Mouse (Mus musculus) neural tube, embryonic 12.5 days (tissue): Measurements from ENCODE around the gene Por. TPM values are rescaled to one million over a fixed set of nuclear protein-coding genes. Genes with fewer than 3 reads are reported as not detected.

Experiments used
- ATAC-seq: fragments of 200-750 bp; cut with Nextera tagmentation; 2 replicates; pipeline ENCODE4 v1.8.0; 2017; ENCODE audit warnings: low read depth, mild to moderate bottlenecking, moderate TSS enrichment, moderate library complexity; ENCODE audit not compliant: low FRiP score
- H3K27ac ChIP-seq: fragments of 300-500 bp; sonication (generic); 2 replicates; pipeline ENCODE4 v1.5.1; 2016
- H3K27me3 ChIP-seq: fragments of 300-500 bp; sonication (generic); replicated peaks from 2 replicates; pipeline ENCODE4 v1.6.1; 2016; ENCODE audit warnings: mild to moderate bottlenecking
- H3K36me3 ChIP-seq: fragments of 300-500 bp; sonication (generic); 2 replicates; pipeline ENCODE4 v1.6.1; 2016; ENCODE audit warnings: mild to moderate bottlenecking
- H3K4me1 ChIP-seq: fragments of 300-500 bp; sonication (generic); 2 replicates; pipeline ENCODE4 v1.6.1; 2016
- H3K4me2 ChIP-seq: fragments of 300-500 bp; sonication (generic); replicated peaks from 2 replicates; pipeline ENCODE4 v1.6.1; 2016; ENCODE audit warnings: mild to moderate bottlenecking
- H3K4me3 ChIP-seq: fragments of 300-500 bp; sonication (generic); 2 replicates; pipeline ENCODE4 v1.5.1; 2016
- H3K9ac ChIP-seq: fragments of 300-500 bp; sonication (generic); 2 replicates; pipeline ENCODE4 v1.6.1; 2016; ENCODE audit warnings: mild to moderate bottlenecking
- H3K9me3 ChIP-seq: fragments of 300-500 bp; sonication (generic); 2 replicates; pipeline ENCODE4 v1.6.1; 2016; ENCODE audit warnings: mild to moderate bottlenecking
- WGBS: fragments of 180-500 bp; shearing (Covaris S2); methylation state at CpG from one replicate; pipeline ENCODE4 v1.1.7; 2016; 5-methylcytosine and 5-hydroxymethylcytosine counted together
- polyA plus RNA-seq: library from polyadenylated mRNA; unstranded; fragments of >200 nt; fragmentation: Nextera tagmentation; extraction: Ambion mirVana; gene quantifications from 2 replicates; pipeline ENCODE4 v1.2.1, GENCODE M21; 2016

Por gene
- polyA plus RNA-seq, 1 experiment from 2014 or later, result 112 TPM

GRCm38 (mm10) chr5:135707855-135708254 lies 38.0 kb downstream of the Por start:
- no peak for ATAC-seq
- Histone ChIP-seq H3K4me1 (peaks cover 3% of the 10 kb centered on the region; the same call in 1 of the 2 replicates), H3K4me2 (no peak overlapping the region), H3K36me3 (peaks cover 25% of the 10 kb centered on the region), H3K27me3 (no peaks in the 10 kb centered on the region), H3K4me3 (no peak overlapping the region), H3K9me3 (no peaks in the 10 kb centered on the region), H3K9ac (no peak overlapping the region), H3K27ac (no peak overlapping the region)
- WGBS, result 65% methylated on average over 1 of the region's 1 CpGs

- no peak overlapping the region for H3K27ac ChIP-seq
- no peak overlapping the region for H3K4me3 ChIP-seq
- no peak overlapping the region for H3K4me2 ChIP-seq
- peaks cover 25% of the 10 kb centered on the region for H3K36me3 ChIP-seq
- H3K9ac ChIP-seq, result no peak overlapping the region
- WGBS, result 97% methylated on average over 5 of the region's 5 CpGs
- H3K27me3 ChIP-seq, result no peaks in the 10 kb centered on the region
- no peaks in the 10 kb centered on the region for H3K9me3 ChIP-seq
- no peak for ATAC-seq
- peaks cover 11% of the 10 kb centered on the region for H3K4me1 ChIP-seq
Measured at GRCm38 (mm10) chr5:135709716-135710115, 39.9 kb downstream of the Por start.

- H3K9ac ChIP-seq, result no peak overlapping the region
- H3K4me3 ChIP-seq, result no peak overlapping the region
- H3K9me3 ChIP-seq, result no peaks in the 10 kb centered on the region
- ATAC-seq, result no peak
- peaks cover 11% of the 10 kb centered on the region for H3K4me1 ChIP-seq
- no peaks in the 10 kb centered on the region for H3K27me3 ChIP-seq
- H3K36me3 ChIP-seq, result peaks cover 26% of the 10 kb centered on the region
- no peak overlapping the region for H3K27ac ChIP-seq
- 94% methylated on average over 7 of the region's 7 CpGs for WGBS
- H3K4me2 ChIP-seq, result no peak overlapping the region
Measured at GRCm38 (mm10) chr5:135710599-135711214, 40.9 kb downstream of the Por start.

- Histone ChIP-seq H3K36me3 (peaks cover 32% of the 10 kb centered on the region), H3K27ac (no peak overlapping the region), H3K9me3 (no peaks in the 10 kb centered on the region), H3K27me3 (no peaks in the 10 kb centered on the region), H3K4me2 (no peak overlapping the region), H3K9ac (no peak overlapping the region), H3K4me1 (peaks cover 11% of the 10 kb centered on the region), H3K4me3 (no peak overlapping the region)
- ATAC-seq, result no peak
- 91% methylated on average over 13 of the region's 13 CpGs for WGBS
Measured at GRCm38 (mm10) chr5:135711582-135712355, 41.9 kb downstream of the Por start.

GRCm38 (mm10) chr5:135712803-135713202 lies 43.0 kb downstream of the Por start:
- no peak overlapping the region for H3K4me2 ChIP-seq
- 74% methylated on average over 4 of the region's 4 CpGs for WGBS
- ATAC-seq, result no peak
- no peak overlapping the region for H3K9ac ChIP-seq
- no peaks in the 10 kb centered on the region for H3K27me3 ChIP-seq
- peaks cover 11% of the 10 kb centered on the region for H3K4me1 ChIP-seq
- H3K4me3 ChIP-seq, result no peak overlapping the region
- H3K36me3 ChIP-seq, result peaks cover 33% of the 10 kb centered on the region
- no peaks in the 10 kb centered on the region for H3K9me3 ChIP-seq
- H3K27ac ChIP-seq, result no peak overlapping the region

GRCm38 (mm10) chr5:135713441-135714218 lies 43.8 kb downstream of the Por start:
- H3K36me3 ChIP-seq, result peaks cover 34% of the 10 kb centered on the region
- ATAC-seq, result no peak
- no peaks in the 10 kb centered on the region for H3K27me3 ChIP-seq
- 73% methylated on average over 16 of the region's 16 CpGs for WGBS
- H3K4me1 ChIP-seq, result peaks cover 11% of the 10 kb centered on the region
- H3K4me3 ChIP-seq, result no peak overlapping the region
- H3K9me3 ChIP-seq, result no peaks in the 10 kb centered on the region
- no peak overlapping the region for H3K27ac ChIP-seq
- no peak overlapping the region for H3K4me2 ChIP-seq
- H3K9ac ChIP-seq, result no peak overlapping the region

- Histone ChIP-seq H3K9ac (no peak overlapping the region), H3K27me3 (no peaks in the 10 kb centered on the region), H3K36me3 (peaks cover 32% of the 10 kb centered on the region), H3K4me3 (no peak overlapping the region), H3K27ac (no peak overlapping the region), H3K4me2 (no peak overlapping the region), H3K9me3 (no peaks in the 10 kb centered on the region), H3K4me1 (peaks cover 11% of the 10 kb centered on the region)
- 57% methylated on average over 10 of the region's 10 CpGs for WGBS
- ATAC-seq, result no peak
Measured at GRCm38 (mm10) chr5:135715624-135716023, 45.8 kb downstream of the Por start.

- 93% methylated on average over 10 of the region's 10 CpGs for WGBS
- Histone ChIP-seq H3K27me3 (no peaks in the 10 kb centered on the region), H3K36me3 (peaks cover 32% of the 10 kb centered on the region), H3K4me1 (peaks cover 15% of the 10 kb centered on the region), H3K9me3 (no peaks in the 10 kb centered on the region), H3K4me2 (no peak overlapping the region), H3K27ac (no peak overlapping the region), H3K9ac (no peak overlapping the region), H3K4me3 (no peak overlapping the region)
- ATAC-seq, result no peak
Measured at GRCm38 (mm10) chr5:135719586-135720120, 49.8 kb downstream of the Por start.

GRCm38 (mm10) chr5:135720121-135720520 lies 50.3 kb downstream of the Por start:
- ATAC-seq, result no peak
- H3K36me3 ChIP-seq, result peaks cover 32% of the 10 kb centered on the region
- no peaks in the 10 kb centered on the region for H3K27me3 ChIP-seq
- whole genome bisulfite sequencing, result 89% methylated on average over 3 of the region's 3 CpGs
- H3K4me3 ChIP-seq, result no peak overlapping the region
- peaks cover 19% of the 10 kb centered on the region for H3K4me1 ChIP-seq
- no peak overlapping the region for H3K27ac ChIP-seq
- no peak overlapping the region for H3K9ac ChIP-seq
- H3K9me3 ChIP-seq, result no peaks in the 10 kb centered on the region
- H3K4me2 ChIP-seq, result no peak overlapping the region

- Histone ChIP-seq H3K36me3 (peaks cover 28% of the 10 kb centered on the region), H3K4me3 (no peak overlapping the region), H3K4me1 (peaks cover 29% of the 10 kb centered on the region), H3K27ac (no peak overlapping the region), H3K9ac (no peak overlapping the region), H3K4me2 (no peak overlapping the region), H3K27me3 (no peaks in the 10 kb centered on the region), H3K9me3 (no peaks in the 10 kb centered on the region)
- no peak for ATAC-seq
- WGBS, result 91% methylated on average over 8 of the region's 8 CpGs
Measured at GRCm38 (mm10) chr5:135721076-135721475, 51.2 kb downstream of the Por start.

- Histone ChIP-seq H3K4me1 (peaks cover 39% of the 10 kb centered on the region), H3K27ac (no peak overlapping the region), H3K4me3 (no peak overlapping the region), H3K36me3 (peaks cover 17% of the 10 kb centered on the region), H3K9ac (no peak overlapping the region), H3K9me3 (no peaks in the 10 kb centered on the region), H3K4me2 (no peak overlapping the region), H3K27me3 (no peaks in the 10 kb centered on the region)
- 88% methylated on average over 11 of the region's 11 CpGs for WGBS
- no peak for ATAC-seq
Measured at GRCm38 (mm10) chr5:135722121-135722520, 52.3 kb downstream of the Por start.

- H3K27ac ChIP-seq, result no peak overlapping the region
- peaks cover 43% of the 10 kb centered on the region for H3K4me1 ChIP-seq
- 72% methylated on average over 3 of the region's 3 CpGs for WGBS
Measured at GRCm38 (mm10) chr5:135723165-135723751, 53.4 kb downstream of the Por start.

More at GRCm38 (mm10) chr5:135723165-135723751, 53.4 kb downstream of the Por start:
- Histone ChIP-seq H3K4me2 (no peak overlapping the region), H3K4me3 (no peak overlapping the region), H3K36me3 (peaks cover 11% of the 10 kb centered on the region), H3K9me3 (no peaks in the 10 kb centered on the region), H3K9ac (no peak overlapping the region), H3K27me3 (no peaks in the 10 kb centered on the region)
- no peak for ATAC-seq
